Mouse (Mus musculus): ENCODE data around the gene Ppfia4.

Gene Ppfia4

GRCm38 (mm10) chr1:134339162-134339561, 6.4 kb upstream of the Ppfia4 start:
- DNase-seq (ENCODE audit: low spot score in 2 of 2): no peak

- DNase-seq (ENCODE audit: low spot score in 2 of 2): no peak
Measured at GRCm38 (mm10) chr1:134336958-134337710, 4.4 kb upstream of the Ppfia4 start.

GRCm38 (mm10) chr1:134335924-134336810, 3.4 kb upstream of the Ppfia4 start:
- no peak for DNase-seq (ENCODE audit: low spot score in 2 of 2)

GRCm38 (mm10) chr1:134335211-134335923, 2.6 kb upstream of the Ppfia4 start:
- DNase-seq (ENCODE audit: low spot score in 2 of 2): peak in 1 of 2 experiments; percentile 59

GRCm38 (mm10) chr1:134334111-134334827, 1.5 kb upstream of the Ppfia4 start:
- DNase-seq (ENCODE audit: low spot score in 2 of 2): no peak

- no peak for DNase-seq (ENCODE audit: low spot score in 2 of 2)
Measured at GRCm38 (mm10) chr1:134333371-134334110, 813 bp upstream of the Ppfia4 start.

GRCm38 (mm10) chr1:134331879-134332635, 671 bp downstream of the Ppfia4 start:
- peak; percentile 59 to 77 for DNase-seq (ENCODE audit: low spot score in 2 of 2)

- no peak for DNase-seq (ENCODE audit: low spot score in 2 of 2)
Measured at GRCm38 (mm10) chr1:134326841-134327346, 5.8 kb downstream of the Ppfia4 start.

- no peak for DNase-seq (ENCODE audit: low spot score in 2 of 2)
Measured at GRCm38 (mm10) chr1:134322591-134322990, 10.1 kb downstream of the Ppfia4 start.

- DNase-seq (ENCODE audit: low spot score in 2 of 2): no peak
Measured at GRCm38 (mm10) chr1:134320691-134321301, 11.9 kb downstream of the Ppfia4 start.

- no peak for DNase-seq (ENCODE audit: low spot score in 2 of 2)
Measured at GRCm38 (mm10) chr1:134318261-134318660, 14.5 kb downstream of the Ppfia4 start.

GRCm38 (mm10) chr1:134316361-134316760, 16.4 kb downstream of the Ppfia4 start:
- DNase-seq (ENCODE audit: low spot score in 2 of 2): no peak

GRCm38 (mm10) chr1:134315181-134315580, 17.5 kb downstream of the Ppfia4 start:
- DNase-seq (ENCODE audit: low spot score in 2 of 2): no peak

- DNase-seq (ENCODE audit: low spot score in 2 of 2): no peak
Measured at GRCm38 (mm10) chr1:134311760-134312159, 21.0 kb downstream of the Ppfia4 start.

- no peak for DNase-seq (ENCODE audit: low spot score in 2 of 2)
Measured at GRCm38 (mm10) chr1:134310729-134311128, 22.0 kb downstream of the Ppfia4 start.

- no peak for DNase-seq (ENCODE audit: low spot score in 2 of 2)
Measured at GRCm38 (mm10) chr1:134310291-134310690, 22.4 kb downstream of the Ppfia4 start.

GRCm38 (mm10) chr1:134307409-134307808, 25.3 kb downstream of the Ppfia4 start:
- DNase-seq (ENCODE audit: low spot score in 2 of 2): no peak

GRCm38 (mm10) chr1:134304940-134305339, 27.8 kb downstream of the Ppfia4 start:
- no peak for DNase-seq (ENCODE audit: low spot score in 2 of 2)

GRCm38 (mm10) chr1:134302568-134303238, 30.0 kb downstream of the Ppfia4 start:
- peak in 1 of 2 experiments; percentile 19 for DNase-seq (ENCODE audit: low spot score in 2 of 2)
